Mouse (Mus musculus) MN1 (cell line): Measurements from ENCODE around the gene Pcbp2.

Experiments used
- DNase-seq: peaks from one replicate; pipeline ENCODE4 v3.0.0-alpha.2; 2016; ENCODE audit warnings: low spot score

Pcbp2 gene

GRCm38 (mm10) chr15:102526111-102527002 lies 56.0 kb downstream of the Pcbp2 start:
- DNase-seq, result no peak

- no peak for DNase-seq
Observed at GRCm38 (mm10) chr15:102527936-102528335, 57.6 kb downstream of the Pcbp2 start.

GRCm38 (mm10) chr15:102528396-102528795 lies 58.1 kb downstream of the Pcbp2 start:
- no peak for DNase-seq

GRCm38 (mm10) chr15:102530566-102530965 lies 60.2 kb downstream of the Pcbp2 start:
- DNase-seq, result no peak

GRCm38 (mm10) chr15:102531586-102531985 lies 61.2 kb downstream of the Pcbp2 start:
- DNase-seq, result no peak

- no peak for DNase-seq
Observed at GRCm38 (mm10) chr15:102532106-102532900, 62.0 kb downstream of the Pcbp2 start.

GRCm38 (mm10) chr15:102533926-102534325 lies 63.6 kb downstream of the Pcbp2 start:
- no peak for DNase-seq

GRCm38 (mm10) chr15:102544801-102545200 lies 74.5 kb downstream of the Pcbp2 start:
- DNase-seq, result no peak

GRCm38 (mm10) chr15:102546246-102546645 lies 75.9 kb downstream of the Pcbp2 start:
- DNase-seq, result no peak

GRCm38 (mm10) chr15:102546677-102547427 lies 76.5 kb downstream of the Pcbp2 start:
- DNase-seq, result peak; percentile 53

- peak; percentile 30 for DNase-seq
Observed at GRCm38 (mm10) chr15:102547478-102547877, 77.1 kb downstream of the Pcbp2 start.
